Mouse (Mus musculus) retina, adult 2 months (tissue): ENCODE measurements around the gene Rhbg.

ENCODE experiments used
- DNase-seq: peaks from one replicate; pipeline ENCODE4 v3.0.0-alpha.2; 2012; ENCODE audit warnings: low read depth, low spot score

Rhbg gene

GRCm38 (mm10) chr3:88229526-88229925 is 25.0 kb downstream of the Rhbg start:
- no peak for DNase-seq

- no peak for DNase-seq
These were observed 25.6 kb downstream of the Rhbg start for GRCm38 (mm10) chr3:88228906-88229305.

GRCm38 (mm10) chr3:88227976-88228375 is 26.5 kb downstream of the Rhbg start:
- no peak for DNase-seq

- no peak for DNase-seq
These were observed 27.2 kb downstream of the Rhbg start for GRCm38 (mm10) chr3:88227260-88227659.

- DNase-seq: no peak
These were observed 28.2 kb downstream of the Rhbg start for GRCm38 (mm10) chr3:88226101-88226845.

DNA sequence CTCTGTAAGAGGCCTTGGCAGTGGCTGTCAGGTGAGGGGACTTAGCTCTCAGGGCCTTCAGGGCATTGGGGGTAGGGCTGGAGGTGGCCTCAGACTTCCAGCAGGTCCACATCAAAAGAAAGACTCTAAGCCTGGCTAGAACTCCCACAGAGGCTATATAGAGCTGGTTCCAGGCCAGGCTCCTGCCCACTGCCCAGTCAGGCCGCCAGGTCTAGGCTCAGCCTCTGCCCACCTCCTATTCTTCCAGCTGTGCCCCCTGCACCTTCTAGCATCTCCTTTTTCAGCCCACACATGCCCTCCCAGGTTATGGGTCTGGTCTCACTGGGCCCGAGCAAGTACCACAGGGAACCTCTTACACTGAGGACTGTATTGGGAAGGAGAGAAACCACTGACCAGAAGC is 29.6 kb downstream of the Rhbg start:
- no peak for DNase-seq

DNA sequence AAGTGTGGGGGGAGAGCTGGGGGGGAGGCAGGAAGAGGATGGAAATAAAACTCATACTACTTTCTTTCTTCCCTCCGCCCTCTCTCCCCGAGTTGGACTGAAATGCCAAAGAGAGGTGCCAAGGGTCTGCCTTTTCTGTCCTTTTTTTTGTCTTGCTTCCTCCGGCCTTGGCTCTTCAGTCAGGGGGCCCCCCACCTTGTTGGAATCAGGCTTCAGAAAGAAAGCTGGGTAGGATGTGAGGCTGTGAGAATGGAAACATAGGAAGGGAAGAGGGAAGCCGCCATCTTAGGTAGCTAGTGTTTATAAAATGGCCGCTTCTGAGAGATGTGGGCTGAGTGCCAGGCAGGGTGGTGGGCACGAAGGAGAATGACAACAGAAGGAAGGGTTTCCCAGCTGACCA is 32.1 kb downstream of the Rhbg start:
- no peak for DNase-seq

- DNase-seq: no peak
These were observed 32.8 kb downstream of the Rhbg start for GRCm38 (mm10) chr3:88221519-88222390.

GRCm38 (mm10) chr3:88220842-88221241 is 33.7 kb downstream of the Rhbg start:
- DNase-seq: no peak

- no peak for DNase-seq
These were observed 34.6 kb downstream of the Rhbg start for GRCm38 (mm10) chr3:88219940-88220339.

DNA sequence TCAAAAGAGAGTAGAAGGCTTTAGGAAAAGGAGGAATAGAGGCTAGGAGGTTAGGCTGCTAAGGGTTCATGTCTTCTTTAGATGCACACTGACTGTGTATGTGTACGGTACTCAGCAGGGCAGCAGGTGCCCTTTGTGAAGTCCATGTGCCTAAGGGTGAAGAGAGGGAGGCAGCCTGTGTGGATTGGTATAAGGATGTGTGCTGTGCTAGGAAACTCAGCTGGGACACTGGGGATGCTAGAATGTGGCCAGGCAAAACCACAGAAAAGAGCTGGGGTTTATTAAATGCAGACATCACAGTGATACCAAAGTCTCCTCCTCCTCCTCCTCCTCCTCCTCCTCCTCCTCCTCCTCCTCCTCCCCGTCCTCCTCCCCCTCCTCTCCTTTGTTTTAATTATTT is 36.8 kb downstream of the Rhbg start:
- DNase-seq: no peak

- DNase-seq: no peak
These were observed 37.8 kb downstream of the Rhbg start for GRCm38 (mm10) chr3:88216534-88217326.

DNA sequence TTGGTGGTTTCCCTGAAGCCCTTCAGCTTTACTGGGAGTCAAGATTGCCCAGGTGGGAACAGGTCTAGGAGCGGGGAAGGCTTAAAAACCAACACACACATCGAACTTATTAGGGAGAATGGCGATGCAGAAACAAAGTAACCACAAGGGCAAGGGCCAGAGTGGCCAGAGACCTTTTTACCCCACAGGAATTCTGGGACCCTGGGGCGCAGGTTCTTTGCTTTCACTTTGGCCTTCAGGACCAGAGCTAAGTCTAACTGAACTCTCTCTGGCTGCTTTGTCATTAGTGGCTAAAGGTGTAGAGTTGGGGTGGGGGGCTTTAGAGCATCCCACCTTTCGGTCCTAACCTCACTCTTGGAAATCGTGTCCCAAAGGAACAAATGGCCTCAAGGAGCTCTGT is 38.4 kb downstream of the Rhbg start:
- DNase-seq: no peak

GRCm38 (mm10) chr3:88215553-88216004 is 38.9 kb downstream of the Rhbg start:
- DNase-seq: no peak

DNA sequence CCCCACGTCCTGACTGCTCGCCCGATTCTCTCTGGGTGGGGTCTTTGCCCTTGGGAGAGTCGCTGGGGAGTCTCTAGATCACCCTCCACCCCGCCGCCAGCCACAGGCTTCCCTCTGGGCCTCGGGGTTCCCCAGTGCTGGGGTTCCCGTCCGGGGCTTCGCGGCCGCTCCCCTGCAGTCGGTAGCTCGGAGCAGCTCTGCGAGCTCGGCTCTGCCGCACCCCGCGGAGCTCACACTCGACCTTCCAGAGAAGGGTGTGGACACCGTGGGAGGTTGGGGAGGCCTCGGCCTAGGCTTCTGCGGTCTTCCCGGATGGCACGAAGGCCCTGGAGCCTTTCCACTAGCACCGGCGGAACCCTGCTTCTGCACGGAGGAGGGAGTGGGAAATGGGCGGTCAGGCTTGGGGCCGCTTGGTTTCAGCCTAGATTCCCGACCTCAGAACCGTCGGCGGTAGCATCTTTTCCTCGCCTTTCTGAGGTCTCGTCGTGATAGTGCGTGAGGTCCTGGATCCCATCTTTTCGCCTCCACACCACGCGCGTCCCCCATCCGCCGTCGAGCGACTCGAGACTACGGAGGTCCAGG is 39.4 kb downstream of the Rhbg start:
- no peak for DNase-seq

GRCm38 (mm10) chr3:88214197-88214938 is 40.1 kb downstream of the Rhbg start:
- DNase-seq: no peak

- DNase-seq: no peak
These were observed 41.5 kb downstream of the Rhbg start for GRCm38 (mm10) chr3:88213019-88213418.

GRCm38 (mm10) chr3:88212356-88212755 is 42.2 kb downstream of the Rhbg start:
- no peak for DNase-seq

GRCm38 (mm10) chr3:88210918-88211317 is 43.6 kb downstream of the Rhbg start:
- DNase-seq: no peak

- no peak for DNase-seq
These were observed 44.4 kb downstream of the Rhbg start for GRCm38 (mm10) chr3:88210121-88210520.

GRCm38 (mm10) chr3:88209306-88209705 is 45.2 kb downstream of the Rhbg start:
- no peak for DNase-seq
